Mouse (Mus musculus) forebrain, embryonic 16.5 days (tissue): ENCODE measurements around the gene Bicra. TPM values are rescaled to one million over a fixed set of nuclear protein-coding genes. Genes with fewer than 3 reads are reported as not detected.

Source experiments
- ATAC-seq: fragments of 200-750 bp; cut with Nextera tagmentation; 2 replicates; pipeline ENCODE4 v1.8.0; 2017; ENCODE audit warnings: mild to moderate bottlenecking, moderate library complexity
- H3K27ac ChIP-seq: fragments of 300-500 bp; sonication (generic); 2 replicates; pipeline ENCODE4 v1.5.1; 2014; ENCODE audit warnings: low read length, control low read depth
- H3K27me3 ChIP-seq: fragments of 300-500 bp; sonication (generic); replicated peaks from 2 replicates; pipeline ENCODE4 v1.6.1; 2014; ENCODE audit warnings: low read length; ENCODE audit not compliant: control insufficient read depth, insufficient read depth
- H3K36me3 ChIP-seq: fragments of 300-500 bp; sonication (generic); 2 replicates; pipeline ENCODE4 v1.6.1; 2014; ENCODE audit not compliant: control insufficient read depth, insufficient read depth
- H3K4me1 ChIP-seq: fragments of 300-500 bp; sonication (generic); replicated peaks from 2 replicates; pipeline ENCODE4 v1.6.1; 2014; ENCODE audit warnings: low read length; ENCODE audit not compliant: control insufficient read depth, insufficient read depth
- H3K4me2 ChIP-seq: fragments of 300-500 bp; sonication (generic); 2 replicates; pipeline ENCODE4 v1.6.1; 2014; ENCODE audit warnings: mild to moderate bottlenecking, low read length, control low read depth
- H3K4me3 ChIP-seq: fragments of 300-500 bp; sonication (generic); replicated peaks from 2 replicates; pipeline ENCODE4 v1.5.1; 2014; ENCODE audit warnings: mild to moderate bottlenecking, low read length, control low read depth
- H3K9ac ChIP-seq: fragments of 300-500 bp; sonication (generic); replicated peaks from 2 replicates; pipeline ENCODE4 v1.6.1; 2014; ENCODE audit warnings: low read depth, low read length, control low read depth
- H3K9me3 ChIP-seq: fragments of 300-500 bp; sonication (generic); 2 replicates; pipeline ENCODE4 v1.6.1; 2016; ENCODE audit warnings: low read length; ENCODE audit not compliant: control insufficient read depth
- WGBS: fragments of 180-500 bp; shearing (Covaris S2); extraction: QIAGEN DNeasy Blood & Tissue Kit; methylation state at CpG from one replicate; pipeline ENCODE4 v1.1.7; 2014; 5-methylcytosine and 5-hydroxymethylcytosine counted together
- polyA plus RNA-seq: library from polyadenylated mRNA; unstranded; fragments of >200 nt; fragmentation: Nextera tagmentation; extraction: Ambion mirVana; gene quantifications from 2 replicates; pipeline ENCODE4 v1.2.1, GENCODE M21; 2015

Gene Bicra
- polyA plus RNA-seq, 1 experiment from 2014 or later, result 11.2 TPM

GRCm38 (mm10) chr7:16042850-16043775, 4.6 kb downstream of the Bicra start:
- Histone ChIP-seq H3K27me3 (no peaks in the 10 kb centered on the region), H3K9me3 (no peaks in the 10 kb centered on the region), H3K4me2 (no peak overlapping the region), H3K4me1 (peaks cover 27% of the 10 kb centered on the region), H3K9ac (no peak overlapping the region), H3K36me3 (no peaks in the 10 kb centered on the region), H3K4me3 (no peak overlapping the region), H3K27ac (no peak overlapping the region)
- 83% methylated on average over 10 of the region's 10 CpGs for WGBS
- ATAC-seq, result no peak

- 75% methylated on average over 2 of the region's 2 CpGs for WGBS
- no peak overlapping the region for H3K4me3 ChIP-seq
- no peaks in the 10 kb centered on the region for H3K36me3 ChIP-seq
- H3K27ac ChIP-seq, result no peak overlapping the region
- H3K27me3 ChIP-seq, result no peaks in the 10 kb centered on the region
- H3K9me3 ChIP-seq, result no peaks in the 10 kb centered on the region
- peaks cover 25% of the 10 kb centered on the region for H3K4me1 ChIP-seq
- no peak overlapping the region for H3K4me2 ChIP-seq
- H3K9ac ChIP-seq, result no peak overlapping the region
- no peak for ATAC-seq
Observed at GRCm38 (mm10) chr7:16041208-16041607, 6.5 kb downstream of the Bicra start.

GRCm38 (mm10) chr7:16039363-16039762, 8.4 kb downstream of the Bicra start:
- no peaks in the 10 kb centered on the region for H3K9me3 ChIP-seq
- 93% methylated on average over 5 of the region's 5 CpGs for WGBS
- no peak overlapping the region for H3K4me2 ChIP-seq
- peaks cover 6% of the 10 kb centered on the region for H3K4me1 ChIP-seq
- no peak overlapping the region for H3K27ac ChIP-seq
- H3K9ac ChIP-seq, result no peak overlapping the region
- no peak overlapping the region for H3K4me3 ChIP-seq
- ATAC-seq, result no peak
- H3K27me3 ChIP-seq, result no peaks in the 10 kb centered on the region
- no peaks in the 10 kb centered on the region for H3K36me3 ChIP-seq

- WGBS, result 96% methylated on average over 6 of the region's 6 CpGs
- Histone ChIP-seq H3K4me2 (no peak overlapping the region), H3K4me3 (no peak overlapping the region), H3K27me3 (no peaks in the 10 kb centered on the region), H3K36me3 (no peaks in the 10 kb centered on the region), H3K9me3 (no peaks in the 10 kb centered on the region), H3K27ac (no peak overlapping the region), H3K4me1 (no peaks in the 10 kb centered on the region), H3K9ac (no peak overlapping the region)
- ATAC-seq, result no peak
Observed at GRCm38 (mm10) chr7:16036972-16037371, 10.7 kb downstream of the Bicra start.

- no peak for ATAC-seq
- no peak overlapping the region for H3K27ac ChIP-seq
- no peaks in the 10 kb centered on the region for H3K9me3 ChIP-seq
- no peaks in the 10 kb centered on the region for H3K27me3 ChIP-seq
- H3K36me3 ChIP-seq, result no peaks in the 10 kb centered on the region
- no peak overlapping the region for H3K4me3 ChIP-seq
- no peaks in the 10 kb centered on the region for H3K4me1 ChIP-seq
- no peak overlapping the region for H3K9ac ChIP-seq
- 96% methylated on average over 8 of the region's 8 CpGs for whole genome bisulfite sequencing
- H3K4me2 ChIP-seq, result no peak overlapping the region
Observed at GRCm38 (mm10) chr7:16033580-16034461, 13.9 kb downstream of the Bicra start.

- H3K27ac ChIP-seq, result no peak overlapping the region
- H3K36me3 ChIP-seq, result no peaks in the 10 kb centered on the region
- H3K4me1 ChIP-seq, result no peaks in the 10 kb centered on the region
- H3K4me2 ChIP-seq, result no peak overlapping the region
- no peak for ATAC-seq
- no peaks in the 10 kb centered on the region for H3K27me3 ChIP-seq
- H3K4me3 ChIP-seq, result no peak overlapping the region
- no peaks in the 10 kb centered on the region for H3K9me3 ChIP-seq
- no peak overlapping the region for H3K9ac ChIP-seq
- 97% methylated on average over 1 of the region's 1 CpGs for WGBS
Observed at GRCm38 (mm10) chr7:16033059-16033458, 14.7 kb downstream of the Bicra start.

- Histone ChIP-seq H3K9me3 (no peaks in the 10 kb centered on the region), H3K27me3 (no peaks in the 10 kb centered on the region), H3K4me3 (no peak overlapping the region), H3K4me2 (no peak overlapping the region), H3K27ac (no peak overlapping the region), H3K4me1 (no peaks in the 10 kb centered on the region), H3K36me3 (no peaks in the 10 kb centered on the region), H3K9ac (no peak overlapping the region)
- WGBS, result 96% methylated on average over 4 of the region's 4 CpGs
- no peak for ATAC-seq
Observed at GRCm38 (mm10) chr7:16031072-16031471, 16.6 kb downstream of the Bicra start.

GRCm38 (mm10) chr7:16028102-16028927, 19.4 kb downstream of the Bicra start:
- Histone ChIP-seq H3K9ac (no peak overlapping the region), H3K27ac (no peak overlapping the region), H3K36me3 (no peaks in the 10 kb centered on the region), H3K4me3 (no peak overlapping the region), H3K9me3 (no peaks in the 10 kb centered on the region), H3K27me3 (no peaks in the 10 kb centered on the region), H3K4me2 (no peak overlapping the region), H3K4me1 (no peaks in the 10 kb centered on the region)
- 81% methylated on average over 6 of the region's 6 CpGs for WGBS
- no peak for ATAC-seq
